Mouse (Mus musculus): ENCODE measurements around the gene Hnf1b. TPM values are rescaled to one million over a fixed set of nuclear protein-coding genes. Genes with fewer than 3 reads are reported as not detected.

Hnf1b gene
- total RNA-seq (2021), result under 1 TPM in 1 of 2 experiments, not detected in 1; 0.22 TPM
- long read RNA-seq, experiment 1, result 0 reads
- long read RNA-seq, experiment 2, result 0 reads

DNA sequence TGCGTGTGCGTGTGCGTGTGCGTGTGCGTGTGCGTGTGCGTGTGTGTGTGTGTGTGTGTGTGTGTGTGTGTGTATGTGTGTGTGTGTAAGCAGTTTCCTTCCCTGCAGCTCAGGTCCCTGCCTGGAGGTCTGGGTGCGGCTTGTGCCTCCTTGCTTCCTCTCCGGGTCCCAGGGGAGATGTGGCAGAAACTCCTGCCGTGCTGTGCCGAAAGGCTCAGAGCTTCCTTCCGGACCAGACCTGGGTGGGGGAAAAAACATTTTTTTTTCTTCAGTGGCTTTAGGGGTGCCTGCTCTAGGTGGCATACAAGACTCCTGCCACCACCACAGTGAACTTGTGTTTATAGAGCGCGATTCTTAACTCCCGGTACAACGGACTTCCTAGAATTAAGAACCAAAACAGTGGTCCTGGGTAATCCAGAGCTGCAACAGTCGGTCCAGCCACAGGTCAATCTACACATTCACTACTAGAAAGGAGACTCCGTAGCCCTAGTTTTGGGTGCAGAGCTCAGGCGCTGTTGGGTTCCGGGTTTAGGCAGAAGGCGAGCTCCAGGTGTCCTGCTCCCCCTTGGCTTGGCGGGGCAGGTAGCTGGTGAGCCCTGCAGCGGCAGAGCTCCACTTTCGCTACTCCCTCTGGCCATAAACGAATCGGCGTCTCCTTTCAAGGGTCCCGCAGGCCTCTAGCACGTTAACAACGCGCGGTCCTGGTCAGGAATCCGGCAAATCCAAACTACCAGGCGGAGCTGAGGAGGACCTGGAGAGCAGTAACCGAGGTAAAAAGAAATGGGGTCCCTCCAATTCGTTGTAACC is at the start of gene Hnf1b:
Gene Hnf1b, plus strand, starts transcription at position 535 of the 807 bp plus-strand sequence.
- intact Hi-C loops (cut with DNase I), result loop anchor here (5.0 kb wide), 1 partner anchor 673 kb away; no protein-coding TSS in a partner anchor
- no peak for DNase-seq (ENCODE audit: low spot score in 2 of 2)

DNA sequence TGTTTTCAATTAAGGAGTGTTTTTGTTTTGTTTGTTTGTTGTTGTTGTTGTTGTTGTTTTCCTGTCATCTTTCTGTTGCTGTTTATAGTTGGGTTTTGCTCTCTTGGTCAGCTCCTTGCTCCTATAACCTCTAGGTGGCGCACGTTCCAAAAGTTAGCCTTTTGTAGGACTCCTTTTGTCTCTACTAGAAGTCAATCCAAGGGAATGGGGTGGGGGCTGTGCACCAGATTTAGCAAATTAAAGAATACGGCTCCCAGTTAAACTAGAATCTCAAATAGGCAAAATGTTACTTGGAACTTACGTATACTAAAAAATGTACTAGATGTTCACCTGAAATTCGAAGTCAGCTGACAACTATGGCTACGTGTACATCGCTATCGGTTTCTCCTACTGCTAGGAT is 47.7 kb upstream of the Hnf1b start:
- intact Hi-C loops (cut with DNase I), result no loop called here
- peak in 1 of 2 experiments; percentile 20 for DNase-seq (ENCODE audit: low spot score in 2 of 2)

DNA sequence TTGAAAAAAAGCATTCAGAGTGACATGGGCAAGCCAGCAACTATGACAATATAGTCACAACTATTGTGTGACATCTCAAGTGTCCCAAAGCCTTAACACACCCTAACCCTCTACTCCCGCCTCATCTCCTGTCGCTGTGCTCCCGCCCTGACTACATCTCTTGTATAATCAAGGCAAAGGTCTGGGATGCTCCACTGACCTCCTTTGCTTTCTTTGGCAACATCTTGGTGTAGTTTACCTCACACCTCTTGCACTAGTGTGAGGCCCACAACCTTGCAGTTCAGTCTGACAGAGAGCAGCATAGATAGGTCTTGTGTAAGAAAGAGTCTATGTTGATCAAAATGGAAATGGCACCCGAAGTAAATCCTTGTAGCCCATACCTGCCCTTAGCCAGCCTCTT is 47.3 kb upstream of the Hnf1b start:
- DNase-seq (ENCODE audit: low spot score in 2 of 2), result no peak
- intact Hi-C loops (cut with DNase I), result no loop called here

DNA sequence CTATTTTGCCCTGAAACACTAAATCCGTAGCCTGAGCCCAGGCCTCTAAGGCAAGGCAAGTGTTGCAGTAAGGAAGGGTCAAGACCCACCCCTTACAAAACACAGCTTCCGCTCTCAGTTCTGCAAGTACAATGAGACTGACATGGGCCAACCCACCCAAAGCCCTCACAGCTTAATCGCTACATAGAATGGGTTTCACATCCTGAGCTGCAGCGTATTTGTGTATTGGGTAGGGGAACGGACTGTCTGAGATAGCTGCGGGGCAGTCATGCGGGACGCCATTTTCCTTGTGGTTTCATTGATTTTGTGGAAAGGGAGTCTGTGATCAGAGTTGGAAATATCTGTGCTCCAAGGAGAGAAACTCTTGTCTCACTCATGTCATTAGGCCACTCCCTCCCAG is 39.4 kb upstream of the Hnf1b start:
- intact Hi-C loops (cut with DNase I), result loop anchor here (10.0 kb wide), 1 partner anchor 124 kb away; no protein-coding TSS in a partner anchor
- DNase-seq (ENCODE audit: low spot score in 2 of 2), result no peak

DNA sequence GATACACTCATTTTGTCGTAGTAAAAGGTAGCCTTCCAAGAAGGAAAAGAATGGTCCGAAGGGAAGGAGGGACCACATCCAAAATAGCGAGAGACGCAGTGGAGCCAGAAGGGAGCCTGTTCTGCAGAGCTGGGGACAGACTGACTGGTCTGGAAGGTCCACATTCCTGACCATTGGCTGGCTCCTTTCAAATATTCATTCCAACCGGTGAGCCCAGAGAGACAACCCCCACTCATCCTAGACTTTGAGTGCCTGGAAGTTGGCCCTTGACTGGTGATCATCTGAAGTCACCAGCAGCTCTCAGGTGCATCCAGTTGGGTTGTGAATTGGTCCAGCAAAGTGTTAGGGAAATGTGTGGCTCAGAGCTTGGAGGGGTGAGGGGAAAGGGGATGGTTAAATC is 34.7 kb upstream of the Hnf1b start:
- DNase-seq (ENCODE audit: low spot score in 2 of 2), result no peak
- intact Hi-C loops (cut with DNase I), result loop anchor here (10.0 kb wide), 1 partner anchor 120 kb away; no protein-coding TSS in a partner anchor

DNA sequence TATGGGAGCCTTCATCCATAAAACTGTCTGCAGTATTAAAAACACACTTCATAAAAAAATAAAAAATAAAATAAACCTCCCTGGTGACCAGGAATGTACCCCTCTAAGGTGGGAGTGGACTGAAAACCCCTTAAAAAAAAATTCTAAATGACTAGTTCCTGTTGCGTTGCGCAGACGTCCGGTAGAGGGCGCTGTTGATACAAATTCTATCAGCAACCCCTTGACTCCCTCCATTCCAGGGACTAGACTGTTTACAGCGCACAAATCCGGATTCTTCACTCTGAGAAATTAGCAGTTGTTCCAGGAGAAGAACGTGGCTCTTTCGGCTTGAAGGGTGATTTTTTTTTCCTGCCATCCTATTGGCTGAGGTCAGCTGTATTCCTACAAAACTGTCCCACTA is 34.2 kb upstream of the Hnf1b start:
- intact Hi-C loops (cut with DNase I), result loop anchor here (10.0 kb wide), 1 partner anchor 119 kb away; no protein-coding TSS in a partner anchor
- DNase-seq (ENCODE audit: low spot score in 2 of 2), result peak; percentile 62 to 65

DNA sequence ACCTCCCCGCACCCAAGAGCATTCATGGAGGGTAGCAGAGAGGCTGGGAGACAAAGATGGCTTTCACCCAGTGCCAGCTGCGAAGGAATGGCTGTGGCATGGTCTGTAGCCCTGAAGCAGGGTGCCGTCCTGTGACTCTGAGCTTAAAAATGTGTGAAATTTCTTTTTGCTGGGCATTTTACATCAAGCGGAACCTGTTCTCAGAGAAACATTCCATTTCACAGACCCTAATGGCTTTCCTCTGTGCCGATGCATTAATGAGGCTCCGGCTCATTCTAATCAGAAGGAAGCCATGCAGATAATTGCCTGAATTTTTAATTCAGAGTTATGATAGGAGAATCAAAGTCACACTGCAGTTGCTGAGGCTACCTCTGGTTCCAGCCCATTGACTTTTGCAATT is 32.8 kb upstream of the Hnf1b start:
- no peak for DNase-seq (ENCODE audit: low spot score in 2 of 2)
- intact Hi-C loops (cut with DNase I), result loop anchor here (10.0 kb wide), 1 partner anchor 118 kb away; no protein-coding TSS in a partner anchor

DNA sequence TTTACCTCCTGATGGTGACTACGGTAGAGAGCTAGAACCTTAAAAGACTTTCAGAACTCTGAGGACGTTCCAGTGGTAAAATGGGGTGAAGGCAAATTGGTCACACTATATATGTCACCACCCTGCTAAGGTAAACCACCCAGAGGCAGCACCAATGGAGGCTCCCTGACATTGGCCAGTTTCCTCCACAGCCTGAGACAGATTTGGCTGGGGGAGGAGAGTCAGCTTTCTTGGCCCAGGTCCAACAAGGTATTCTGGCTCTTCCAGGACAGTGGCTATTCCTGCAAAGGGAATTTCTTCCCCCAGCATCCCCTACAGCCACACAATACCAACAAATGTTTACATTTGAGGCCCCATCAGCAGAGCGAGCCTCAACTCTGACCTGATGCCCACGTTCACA is 31.9 kb upstream of the Hnf1b start:
- no peak for DNase-seq (ENCODE audit: low spot score in 2 of 2)
- intact Hi-C loops (cut with DNase I), result loop anchor here (10.0 kb wide), 1 partner anchor 117 kb away; no protein-coding TSS in a partner anchor

DNA sequence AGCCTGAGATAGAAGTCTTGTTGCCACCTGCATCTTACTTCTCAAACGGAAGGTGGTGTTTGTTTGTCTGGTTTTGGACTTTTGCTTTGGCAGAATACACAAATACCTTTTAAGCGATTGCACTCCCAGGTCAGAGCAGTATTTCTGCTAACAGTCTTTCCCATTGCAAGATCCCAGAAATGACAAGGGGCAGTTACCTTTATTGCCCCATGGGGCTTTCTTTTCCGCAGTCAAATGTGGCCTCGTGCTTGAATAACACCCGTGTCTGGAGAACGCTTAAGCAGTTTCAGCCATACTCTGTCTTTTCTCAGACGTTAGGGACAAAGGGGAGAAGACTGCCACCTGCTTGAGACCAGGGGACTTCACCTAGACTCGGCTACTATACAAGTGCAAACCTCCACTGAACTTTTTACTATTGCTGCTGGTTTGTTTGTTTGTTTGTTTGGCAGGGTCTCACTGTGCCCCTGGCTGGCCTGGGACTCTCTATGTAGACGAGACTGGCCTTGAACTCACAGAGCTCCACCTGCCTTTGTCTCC is 31.2 kb upstream of the Hnf1b start:
- intact Hi-C loops (cut with DNase I), result loop anchor here (10.0 kb wide), 1 partner anchor 116 kb away; no protein-coding TSS in a partner anchor
- DNase-seq (ENCODE audit: low spot score in 2 of 2), result no peak

DNA sequence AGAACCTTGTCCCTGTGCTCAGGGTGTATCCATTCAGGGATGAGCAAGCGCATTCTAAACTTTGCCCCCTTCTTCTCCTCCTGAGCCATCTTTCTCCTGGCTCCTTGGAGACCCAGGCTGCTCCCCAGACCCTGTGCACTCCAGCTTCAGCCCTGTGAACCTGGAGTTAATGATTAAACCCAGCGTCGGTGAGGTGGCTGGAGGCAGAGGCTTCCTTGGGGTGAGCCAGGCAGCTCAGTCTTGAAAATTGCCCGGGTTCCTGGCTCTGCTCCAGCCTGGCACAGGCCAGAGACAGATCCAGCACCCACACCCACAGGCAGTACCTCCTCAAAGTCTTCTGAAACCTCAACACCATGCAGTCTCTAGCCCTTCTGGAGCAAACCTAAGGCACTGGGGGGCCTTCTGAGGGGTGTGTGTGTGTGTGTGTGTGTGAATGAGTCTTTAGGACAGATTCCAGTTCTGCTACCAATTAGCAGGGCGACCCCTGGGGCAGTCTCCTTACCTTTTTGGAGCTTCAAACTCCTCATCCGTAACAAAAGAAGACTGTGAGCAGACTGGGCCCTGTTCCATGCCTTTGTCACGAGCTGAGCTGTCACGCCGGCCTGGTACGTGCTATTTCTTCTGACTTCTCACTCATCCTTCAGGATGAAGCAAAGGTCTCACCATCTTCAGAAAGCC is 29.9 kb upstream of the Hnf1b start:
- intact Hi-C loops (cut with DNase I), result loop anchor here (10.0 kb wide), 1 partner anchor 115 kb away; no protein-coding TSS in a partner anchor

DNA sequence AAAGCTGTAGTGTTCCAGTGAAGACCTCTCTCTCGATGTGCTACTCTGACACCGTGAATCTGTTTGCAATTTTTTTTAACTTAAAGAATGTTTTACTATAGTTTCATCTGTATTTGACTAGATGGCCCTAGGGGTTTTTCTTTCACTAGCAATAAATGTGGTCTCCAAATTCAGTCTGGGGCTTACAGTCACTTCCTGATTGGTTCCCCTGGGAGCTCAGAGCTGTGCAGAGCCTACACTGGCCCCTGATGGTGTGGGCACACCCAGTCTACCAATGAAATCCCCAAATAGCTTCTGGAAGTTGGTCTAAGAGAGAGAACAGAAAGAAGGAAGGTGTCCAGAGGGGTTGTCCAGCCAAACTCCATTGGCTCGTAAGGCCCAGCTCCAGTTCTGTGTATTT is 23.7 kb upstream of the Hnf1b start:
- no peak for DNase-seq (ENCODE audit: low spot score in 2 of 2)
- intact Hi-C loops (cut with DNase I), result no loop called here

More for the DNA sequence above, 29.9 kb upstream of the Hnf1b start:
- DNase-seq (ENCODE audit: low spot score in 2 of 2), result no peak

DNA sequence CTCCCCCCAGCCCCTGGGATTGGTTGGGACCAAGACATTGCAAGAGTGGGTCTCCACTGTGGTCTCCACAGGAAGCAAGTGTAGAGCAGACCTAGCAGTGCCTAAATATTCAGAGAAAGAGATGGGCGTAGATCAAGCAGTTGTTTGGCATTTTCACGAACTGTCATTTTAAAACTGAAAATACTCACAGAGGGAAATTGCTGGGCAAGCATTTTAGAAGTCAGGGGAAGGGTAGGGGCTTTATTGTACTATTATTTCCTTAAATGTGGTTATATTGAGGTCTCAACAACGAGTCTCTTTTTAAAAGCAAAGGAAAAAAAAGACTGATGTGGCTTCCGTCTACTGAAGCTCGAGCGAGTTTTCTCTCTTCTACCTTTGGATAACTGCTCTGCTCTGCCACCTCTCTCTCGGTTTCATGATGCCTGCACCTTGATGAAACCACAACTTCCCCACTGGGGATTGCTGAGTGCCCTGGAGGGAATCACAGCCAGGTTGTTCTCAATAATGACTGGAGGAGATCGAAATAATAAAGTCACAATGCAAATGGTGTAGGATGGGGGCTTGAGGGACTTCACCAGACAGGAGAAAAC is 21.2 kb upstream of the Hnf1b start:
- intact Hi-C loops (cut with DNase I), result no loop called here
- DNase-seq (ENCODE audit: low spot score in 2 of 2), result no peak

DNA sequence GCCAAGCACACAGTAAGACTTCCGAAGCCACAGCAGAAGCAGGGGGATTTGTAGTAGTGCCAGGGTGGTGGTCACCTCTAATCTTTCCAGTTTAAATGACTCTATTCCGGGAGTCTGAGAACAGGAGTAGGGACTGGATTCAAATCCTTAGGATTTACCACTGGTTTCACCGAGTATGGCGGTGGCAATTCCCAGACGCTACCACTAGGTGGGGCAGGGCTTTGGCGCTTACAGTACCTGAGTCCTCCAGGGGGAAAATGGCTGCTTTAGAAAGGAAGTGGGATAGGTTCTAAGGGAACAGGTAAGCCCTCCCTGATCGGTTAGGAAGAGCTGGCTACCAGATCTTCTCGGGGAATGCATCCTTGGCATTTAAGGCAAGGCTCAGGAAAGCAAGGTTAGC is 17.5 kb upstream of the Hnf1b start:
- intact Hi-C loops (cut with DNase I), result no loop called here
- no peak for DNase-seq (ENCODE audit: low spot score in 2 of 2)

DNA sequence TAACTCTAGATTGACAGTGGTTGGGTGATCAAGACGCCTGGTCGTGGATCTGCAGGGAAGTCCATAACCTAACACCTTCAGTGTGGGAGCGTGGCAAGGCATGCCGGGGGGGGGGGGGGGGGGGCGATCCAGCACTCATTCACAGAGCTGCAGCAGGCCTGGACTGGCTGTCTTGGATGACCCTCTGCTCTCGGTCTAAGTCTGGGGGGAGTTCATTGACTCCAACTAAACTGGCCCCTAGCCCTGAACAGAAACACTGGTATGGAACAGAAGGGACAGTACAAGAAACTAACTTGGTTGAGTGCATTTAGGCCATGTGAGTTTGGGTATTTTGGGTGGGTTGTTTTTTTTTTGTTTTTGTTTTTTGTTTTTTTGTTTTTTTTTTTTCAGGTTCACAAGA is 16.3 kb upstream of the Hnf1b start:
- intact Hi-C loops (cut with DNase I), result no loop called here
- DNase-seq (ENCODE audit: low spot score in 2 of 2), result no peak

DNA sequence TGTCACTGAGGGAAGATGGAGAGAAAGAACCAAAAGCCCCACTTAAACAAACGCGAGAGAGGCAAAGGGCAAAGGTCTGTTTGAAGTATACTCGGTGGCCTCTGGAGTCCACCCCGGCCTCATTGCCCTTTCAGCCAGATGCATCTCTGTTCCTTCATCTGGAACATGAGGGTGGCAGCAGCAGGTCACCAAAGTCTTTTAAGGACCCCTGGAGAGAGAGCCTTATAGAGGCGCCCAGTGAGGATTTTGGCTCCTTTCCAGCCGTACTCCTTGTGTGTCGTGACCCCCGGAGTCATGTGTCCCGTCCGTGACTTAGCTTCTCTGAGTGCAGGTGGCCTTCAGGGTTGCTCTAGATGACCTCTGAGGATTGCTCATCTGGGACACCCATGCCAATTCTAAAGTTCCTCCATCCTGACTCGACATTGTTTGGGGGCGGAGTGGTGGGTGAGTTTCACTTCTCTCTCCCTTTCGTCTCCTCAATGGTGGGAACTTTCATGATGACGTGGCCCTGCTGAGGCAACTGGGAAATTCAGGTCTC is 15.8 kb upstream of the Hnf1b start:
- DNase-seq (ENCODE audit: low spot score in 2 of 2), result no peak
- intact Hi-C loops (cut with DNase I), result no loop called here

DNA sequence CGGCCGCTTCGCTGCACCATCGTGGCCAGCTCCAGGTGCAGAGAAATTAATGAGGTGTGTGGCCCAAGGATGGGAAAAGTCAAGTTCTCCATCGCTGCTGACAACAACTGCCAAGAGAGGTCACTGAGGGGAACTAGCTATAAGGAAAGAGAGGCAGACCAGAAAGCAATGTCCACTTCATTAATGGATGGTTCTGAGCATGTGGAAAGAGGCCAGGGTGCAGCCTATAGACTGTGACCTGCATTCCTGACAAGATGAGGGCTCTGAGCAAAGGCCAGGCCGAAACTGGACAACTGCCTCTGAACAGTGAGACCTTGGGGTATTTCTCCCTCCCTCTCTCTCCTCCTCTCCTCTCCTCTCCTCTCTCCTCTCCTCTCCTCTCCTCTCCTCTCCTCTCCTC is 10.4 kb upstream of the Hnf1b start:
- DNase-seq (ENCODE audit: low spot score in 2 of 2), result no peak
- intact Hi-C loops (cut with DNase I), result no loop called here

DNA sequence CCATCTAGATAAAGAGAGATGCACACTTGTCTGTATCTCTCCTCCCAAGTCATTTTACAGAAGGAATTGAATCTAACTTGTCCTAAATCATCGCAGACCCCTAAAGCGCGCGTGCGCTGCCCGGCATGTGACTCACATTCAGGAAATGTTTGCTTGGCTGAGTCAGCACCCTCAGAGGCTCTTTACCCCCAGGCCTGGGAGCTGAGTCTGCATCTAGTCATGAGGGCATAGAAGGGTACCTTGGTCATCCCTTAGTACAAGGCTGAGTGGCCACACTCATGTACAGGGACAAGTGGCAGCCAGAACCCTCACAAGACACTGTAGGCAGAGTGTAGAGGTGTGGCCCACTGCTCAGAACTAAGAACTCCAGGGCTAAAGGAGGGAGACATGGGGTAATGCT is 6.3 kb upstream of the Hnf1b start:
- DNase-seq (ENCODE audit: low spot score in 2 of 2), result no peak
- intact Hi-C loops (cut with DNase I), result no loop called here

DNA sequence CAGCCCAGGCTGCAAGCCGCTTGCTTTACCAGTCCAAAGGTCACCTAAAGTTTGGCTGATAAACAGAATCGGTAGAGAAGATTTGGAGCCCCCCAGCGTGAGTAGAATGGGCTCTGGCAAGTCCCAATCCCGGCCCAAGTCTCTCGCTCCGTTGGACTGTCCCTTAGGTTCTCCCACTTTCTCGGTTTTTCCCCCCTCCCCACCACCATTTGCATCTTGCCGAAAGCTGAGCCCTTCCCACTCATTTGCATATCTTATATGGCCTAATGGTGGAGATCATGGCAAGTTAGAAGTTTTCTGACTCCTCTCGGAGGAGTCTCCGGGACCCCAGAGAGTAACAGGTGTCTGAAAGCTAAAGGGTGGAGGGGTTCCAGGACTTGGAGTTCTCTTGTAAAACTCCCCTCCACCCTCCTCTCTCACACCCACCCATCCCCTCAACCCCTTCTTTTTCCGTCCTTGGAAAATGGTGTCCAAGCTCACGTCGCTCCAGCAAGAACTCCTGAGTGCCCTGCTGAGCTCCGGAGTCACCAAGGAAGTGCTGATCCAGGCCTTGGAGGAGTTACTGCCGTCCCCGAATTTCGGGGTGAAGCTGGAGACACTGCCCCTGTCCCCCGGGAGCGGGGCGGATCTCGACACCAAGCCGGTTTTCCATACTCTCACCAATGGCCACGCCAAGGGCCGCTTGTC is 866 bp downstream of the Hnf1b start:
- DNase-seq (ENCODE audit: low spot score in 2 of 2), result no peak
- intact Hi-C loops (cut with DNase I), result loop anchor here (5.0 kb wide), 1 partner anchor 672 kb away; no protein-coding TSS in a partner anchor

Measured in left cerebral cortex, postnatal 14 days (tissue).